Mouse (Mus musculus) heart, embryonic 14.5 days (tissue): ENCODE results near the gene Hmgb1. TPM values are rescaled to one million over a fixed set of nuclear protein-coding genes. Genes with fewer than 3 reads are reported as not detected.

ENCODE experiments used
- ATAC-seq: fragments of 200-750 bp; cut with Nextera tagmentation; 2 replicates; pipeline ENCODE4 v1.8.0; 2017; ENCODE audit warnings: low read depth, moderate TSS enrichment; ENCODE audit not compliant: insufficient number of reproducible peaks, insufficient read depth, low FRiP score
- H3K27ac ChIP-seq, 2 experiments: fragments of 200-500 bp in 1 of 2; fragments of 300-500 bp in 1 of 2; sonication (generic) in 1 of 2; replicated peaks in 1 of 2; 2 replicates each; pipeline ENCODE4 v1.5.1; 2012 to 2014; ENCODE audit warnings: low read depth in 2 of 2, low read length in 2 of 2, control low read depth in 1 of 2, mild to moderate bottlenecking in 1 of 2, mixed read lengths in 1 of 2; ENCODE audit not compliant: control insufficient read depth in 1 of 2, insufficient read depth in 1 of 2
- H3K27me3 ChIP-seq: fragments of 300-500 bp; sonication (generic); 2 replicates; pipeline ENCODE4 v1.6.1; 2014; ENCODE audit warnings: mild to moderate bottlenecking, low read length, control low read depth; ENCODE audit not compliant: control insufficient read depth, insufficient read depth
- H3K36me3 ChIP-seq: fragments of 300-500 bp; sonication (generic); 2 replicates; pipeline ENCODE4 v1.6.1; 2014; ENCODE audit warnings: mild to moderate bottlenecking, control low read depth, low read length, mixed read lengths; ENCODE audit not compliant: control insufficient read depth, insufficient read depth
- H3K4me1 ChIP-seq, 2 experiments: fragments of 200-500 bp in 1 of 2; fragments of 300-500 bp in 1 of 2; sonication (generic) in 1 of 2; 2 replicates each; pipeline ENCODE4 v1.6.1; 2012 to 2014; ENCODE audit warnings: low read length in 2 of 2, control low read depth in 1 of 2, mixed read lengths in 1 of 2; ENCODE audit not compliant: control insufficient read depth in 2 of 2, insufficient read depth in 2 of 2
- H3K4me2 ChIP-seq: fragments of 300-500 bp; sonication (generic); 2 replicates; pipeline ENCODE4 v1.6.1; 2014; ENCODE audit warnings: mild to moderate bottlenecking, low read length
- H3K4me3 ChIP-seq, 2 experiments: fragments of 200-500 bp in 1 of 2; fragments of 300-500 bp in 1 of 2; sonication (generic) in 1 of 2; 2 replicates each; pipeline ENCODE4 v1.5.1; 2012 to 2014; ENCODE audit warnings: low read length in 2 of 2, mild to moderate bottlenecking in 2 of 2, control low read depth in 1 of 2, low read depth in 1 of 2, moderate library complexity in 1 of 2; ENCODE audit not compliant: control insufficient read depth in 1 of 2, insufficient read depth in 1 of 2
- H3K9ac ChIP-seq: fragments of 300-500 bp; sonication (generic); 2 replicates; pipeline ENCODE4 v1.6.1; 2014; ENCODE audit warnings: mild to moderate bottlenecking, low read length
- H3K9me3 ChIP-seq: fragments of 300-500 bp; sonication (generic); 2 replicates; pipeline ENCODE4 v1.6.1; 2016; ENCODE audit warnings: low read length, control low read depth; ENCODE audit not compliant: control insufficient read depth
- WGBS: fragments of 180-500 bp; shearing (Covaris S2); extraction: QIAGEN DNeasy Blood & Tissue Kit; methylation state at CpG from one replicate; pipeline ENCODE4 v1.1.7; 2014; 5-methylcytosine and 5-hydroxymethylcytosine counted together
- polyA plus RNA-seq: library from polyadenylated mRNA; unstranded; fragments of >200 nt; fragmentation: Nextera tagmentation; extraction: Ambion mirVana; gene quantifications from 2 replicates; pipeline ENCODE4 v1.2.1, GENCODE M21; 2014

The Hmgb1 gene
- polyA plus RNA-seq, 1 experiment from 2014 or later = 751 TPM

GRCm38 (mm10) chr5:149185806-149186205 is 1.5 kb upstream of the Hmgb1 start:
- Histone ChIP-seq H3K9ac (peak overlapping the region; percentile 81), H3K9me3 (no peaks in the 10 kb centered on the region), H3K27me3 (no peaks in the 10 kb centered on the region), H3K4me3 (peak overlapping the region in 1 of 2 experiments; percentile 74; a peak in 2 of 4 replicates), H3K27ac (no peak overlapping the region), H3K4me2 (peak overlapping the region; percentile 75), H3K36me3 (peaks cover 32% of the 10 kb centered on the region), H3K4me1 (peaks cover 0 to 16% of the 10 kb centered on the region in 2 experiments; a peak in 3 of 4 replicates)
- ATAC-seq = no peak
- WGBS = 81% methylated on average over 3 of the region's 3 CpGs

- Histone ChIP-seq H3K9me3 (no peaks in the 10 kb centered on the region), H3K36me3 (peaks cover 22% of the 10 kb centered on the region), H3K9ac (peak overlapping the region; percentile 81), H3K4me2 (peak overlapping the region; percentile 75), H3K4me1 (peaks cover 0 to 16% of the 10 kb centered on the region in 2 experiments; a peak in 3 of 4 replicates), H3K27me3 (no peaks in the 10 kb centered on the region), H3K4me3 (peak overlapping the region; percentile 71 to 74), H3K27ac (peak overlapping the region; percentile 61 to 81)
- WGBS = under 1% methylated on average over 20 of the region's 20 CpGs
- ATAC-seq = peak; percentile 4; the same call in 1 of the 2 replicates
Measured at GRCm38 (mm10) chr5:149184844-149185186, 526 bp upstream of the Hmgb1 start.

- ATAC-seq = peak; percentile 42; the same call in 1 of the 2 replicates
- Histone ChIP-seq H3K27me3 (no peaks in the 10 kb centered on the region), H3K9me3 (no peaks in the 10 kb centered on the region), H3K27ac (peak overlapping the region; percentile 97 to 99), H3K36me3 (peaks cover 11% of the 10 kb centered on the region), H3K4me1 (peaks cover 0 to 16% of the 10 kb centered on the region in 2 experiments; a peak in 3 of 4 replicates), H3K4me3 (peak overlapping the region; percentile 71 to 72), H3K4me2 (peak overlapping the region; percentile 78), H3K9ac (peak overlapping the region; percentile 94)
- 0% methylated on average over 13 of the region's 13 CpGs for WGBS
Measured at GRCm38 (mm10) chr5:149183721-149184103, 577 bp downstream of the Hmgb1 start.

GRCm38 (mm10) chr5:149183122-149183521 is 1.2 kb downstream of the Hmgb1 start:
- no peaks in the 10 kb centered on the region for H3K27me3 ChIP-seq
- peak overlapping the region; percentile 78 for H3K4me2 ChIP-seq
- H3K9ac ChIP-seq = peak overlapping the region; percentile 94
- ATAC-seq = no peak
- H3K4me1 ChIP-seq = peaks cover 0 to 16% of the 10 kb centered on the region in 2 experiments; a peak in 3 of 4 replicates
- H3K27ac ChIP-seq = peak overlapping the region in 1 of 2 experiments; percentile 99; a peak in 2 of 4 replicates
- H3K36me3 ChIP-seq = peaks cover 5% of the 10 kb centered on the region
- H3K9me3 ChIP-seq = no peaks in the 10 kb centered on the region
- WGBS = 52% methylated on average over 1 of the region's 1 CpGs
- H3K4me3 ChIP-seq = peak overlapping the region; percentile 71 to 72; a peak in 3 of 4 replicates

- no peaks in the 10 kb centered on the region for H3K9me3 ChIP-seq
- ATAC-seq = no peak
- H3K36me3 ChIP-seq = 0 out of 2 replicates have a peak, but pooled peaks cover under 1% of the 10 kb centered on the region
- no peak overlapping the region for H3K4me3 ChIP-seq
- H3K27me3 ChIP-seq = no peaks in the 10 kb centered on the region
- no peak overlapping the region for H3K27ac ChIP-seq
- H3K9ac ChIP-seq = no peak overlapping the region
- peaks cover 0 to 16% of the 10 kb centered on the region in 2 experiments; a peak in 3 of 4 replicates for H3K4me1 ChIP-seq
- WGBS = 79% methylated on average over 5 of the region's 5 CpGs
- H3K4me2 ChIP-seq = no peak overlapping the region
Measured at GRCm38 (mm10) chr5:149182186-149182870, 2.0 kb downstream of the Hmgb1 start.

GRCm38 (mm10) chr5:149179826-149180225 is 4.5 kb downstream of the Hmgb1 start:
- H3K27me3 ChIP-seq = no peaks in the 10 kb centered on the region
- no peak overlapping the region for H3K27ac ChIP-seq
- no peak overlapping the region for H3K9ac ChIP-seq
- 75% methylated on average over 3 of the region's 3 CpGs for WGBS
- peaks cover 0 to 6% of the 10 kb centered on the region in 2 experiments; a peak in 2 of 4 replicates for H3K4me1 ChIP-seq
- H3K4me3 ChIP-seq = no peak overlapping the region
- no peak overlapping the region for H3K4me2 ChIP-seq
- H3K9me3 ChIP-seq = no peaks in the 10 kb centered on the region
- H3K36me3 ChIP-seq = no peaks in the 10 kb centered on the region
- no peak for ATAC-seq

- no peak overlapping the region for H3K4me3 ChIP-seq
- H3K4me2 ChIP-seq = no peak overlapping the region
- H3K4me1 ChIP-seq = peaks cover 0 to 6% of the 10 kb centered on the region in 2 experiments; a peak in 2 of 4 replicates
- no peaks in the 10 kb centered on the region for H3K36me3 ChIP-seq
- H3K9me3 ChIP-seq = no peaks in the 10 kb centered on the region
- no peak overlapping the region for H3K9ac ChIP-seq
- no peak overlapping the region for H3K27ac ChIP-seq
- H3K27me3 ChIP-seq = no peaks in the 10 kb centered on the region
- ATAC-seq = no peak
- 78% methylated on average over 5 of the region's 5 CpGs for WGBS
Measured at GRCm38 (mm10) chr5:149178095-149178494, 6.2 kb downstream of the Hmgb1 start.
